Mouse (Mus musculus) frontal cortex, adult (tissue): ENCODE results near the gene Taar8c.

Experiments
- ATAC-seq: cut with Nextera tagmentation; 2 replicates; pipeline ENCODE4 v1.9.2; 2017; ENCODE audit warnings: mild to moderate bottlenecking, moderate library complexity, mixed read lengths; ENCODE audit not compliant: low TSS enrichment

Taar8c gene

DNA sequence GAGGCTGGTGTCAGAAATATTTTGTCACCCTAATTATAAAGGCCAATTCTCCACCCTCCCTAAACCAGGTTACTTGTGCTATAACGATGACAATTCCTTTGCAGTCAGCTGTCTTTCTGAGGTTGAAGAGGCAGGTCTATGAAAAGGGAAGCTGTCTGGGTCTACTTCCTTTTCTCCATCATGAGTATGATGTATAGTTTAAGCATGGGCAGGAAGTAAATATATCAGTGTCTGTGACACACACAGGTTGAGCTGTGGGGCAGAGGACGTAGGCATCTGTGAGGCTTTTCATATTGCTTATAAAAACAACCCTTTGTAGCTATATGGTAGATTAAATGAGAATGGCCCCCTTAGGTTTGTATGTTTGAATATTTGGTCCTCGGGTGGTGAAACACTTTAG, 42.7 kb downstream of the Taar8c start:
- no peak for ATAC-seq

DNA sequence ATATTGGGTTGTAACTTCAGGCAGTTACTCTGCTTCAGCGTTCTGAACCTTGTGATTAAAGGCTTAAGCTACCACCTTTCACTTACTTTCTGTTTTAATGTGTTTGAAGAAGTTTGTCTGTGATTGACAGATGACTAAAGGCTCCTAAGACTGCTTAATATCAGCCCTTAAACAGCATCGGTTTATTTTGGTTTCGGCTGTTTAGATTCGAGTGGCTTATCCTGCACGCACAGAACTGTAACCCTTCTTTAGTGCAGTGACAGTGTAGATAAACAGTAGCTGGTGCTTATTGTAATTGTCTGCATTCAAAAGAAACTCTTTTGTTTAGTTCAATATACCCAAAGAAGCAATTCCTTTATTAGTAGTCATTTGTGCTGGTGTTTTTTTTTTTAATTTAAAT, 49.7 kb downstream of the Taar8c start:
- ATAC-seq = no peak
